Mouse (Mus musculus) ES-E14 (cell line): ENCODE data around the gene Tmem63c. TPM values are rescaled to one million over a fixed set of nuclear protein-coding genes. Genes with fewer than 3 reads are reported as not detected.

Source experiments
- DNase-seq: peaks from one replicate; pipeline ENCODE4 v3.0.0-alpha.2; 2013; ENCODE audit warnings: low read depth, low spot score
- H3K27ac ChIP-seq: 2 replicates; pipeline ENCODE4 v1.5.1; 2012; ENCODE audit warnings: low read depth, mild to moderate bottlenecking, low read length, moderate library complexity, mixed read lengths; ENCODE audit not compliant: poor library complexity, insufficient read depth, severe bottlenecking
- H3K36me3 ChIP-seq: 2 replicates; pipeline ENCODE4 v1.6.1; 2012; ENCODE audit warnings: mild to moderate bottlenecking, low read length, moderate library complexity, mixed read lengths; ENCODE audit not compliant: control insufficient read depth, poor library complexity, insufficient read depth, severe bottlenecking
- H3K4me1 ChIP-seq, 2 experiments: fragments of 150-350 bp in 1 of 2; sonication (generic) in 1 of 2; 2 replicates each; pipeline ENCODE4 v1.6.1; 2012; ENCODE audit warnings: low read length in 2 of 2, mild to moderate bottlenecking in 1 of 2, mixed read lengths in 1 of 2; ENCODE audit not compliant: control insufficient read depth in 2 of 2, insufficient read depth in 2 of 2, poor library complexity in 1 of 2
- H3K4me3 ChIP-seq, 2 experiments: fragments of 150-350 bp in 1 of 2; sonication (generic) in 1 of 2; 2 replicates each; pipeline ENCODE4 v1.5.1; 2012; ENCODE audit warnings: low read length in 2 of 2, low read depth in 1 of 2, mild to moderate bottlenecking in 1 of 2, mixed read lengths in 1 of 2; ENCODE audit not compliant: insufficient read depth in 1 of 2, poor library complexity in 1 of 2, severe bottlenecking in 1 of 2
- H3K9ac ChIP-seq: 2 replicates; pipeline ENCODE4 v1.6.1; 2012; ENCODE audit warnings: low read depth, mild to moderate bottlenecking, low read length, mixed read lengths; ENCODE audit not compliant: poor library complexity, insufficient read depth, severe bottlenecking
- H3K9me3 ChIP-seq: fragments of 150-350 bp; sonication (generic); 2 replicates; pipeline ENCODE4 v1.6.1; 2012; ENCODE audit warnings: low read depth, mild to moderate bottlenecking, low read length; ENCODE audit not compliant: control insufficient read depth, insufficient read depth
- CHD2 ChIP-seq: IDR thresholded peaks from 2 replicates; pipeline ENCODE4 v1.6.1; 2014; ENCODE audit warnings: mild to moderate bottlenecking, low read depth, low read length, inconsistent platforms
- HCFC1 ChIP-seq: IDR thresholded peaks from 2 replicates; pipeline ENCODE4 v1.6.1; 2012; ENCODE audit warnings: low read length, inconsistent platforms, borderline replicate concordance; ENCODE audit not compliant: insufficient read depth
- MAFK ChIP-seq: IDR thresholded peaks from 2 replicates; pipeline ENCODE4 v1.6.1; 2014; ENCODE audit warnings: mild to moderate bottlenecking, low read depth, low read length, inconsistent platforms; ENCODE audit not compliant: insufficient read depth
- ZC3H11A ChIP-seq: IDR thresholded peaks from 2 replicates; pipeline ENCODE4 v1.6.1; 2012; ENCODE audit warnings: low read depth, mild to moderate bottlenecking, inconsistent platforms, low read length, borderline replicate concordance
- ZNF384 ChIP-seq: IDR thresholded peaks from 2 replicates; pipeline ENCODE4 v1.6.1; 2012; ENCODE audit warnings: low read depth, low read length, inconsistent platforms
- in situ Hi-C, 2 experiments: fragments of 600-800 bp; cut with MboI; formaldehyde crosslinking; loops; one replicate each; pipeline ENCODE4 v1.15.1; 2025; ENCODE audit warnings: low sequenced_read_pairs in 2 of 2, inconsistent platforms in 1 of 2; ENCODE audit not compliant: unreplicated experiment in 2 of 2
- total RNA-seq: library from RNA; depleted of rRNA; stranded (reverse); fragments of 300-350 nt; gene quantifications from 2 replicates; pipeline ENCODE4 v1.2.3, GENCODE M21; 2012

Gene Tmem63c
- total RNA-seq, 1 experiment = 1.9 TPM

DNA sequence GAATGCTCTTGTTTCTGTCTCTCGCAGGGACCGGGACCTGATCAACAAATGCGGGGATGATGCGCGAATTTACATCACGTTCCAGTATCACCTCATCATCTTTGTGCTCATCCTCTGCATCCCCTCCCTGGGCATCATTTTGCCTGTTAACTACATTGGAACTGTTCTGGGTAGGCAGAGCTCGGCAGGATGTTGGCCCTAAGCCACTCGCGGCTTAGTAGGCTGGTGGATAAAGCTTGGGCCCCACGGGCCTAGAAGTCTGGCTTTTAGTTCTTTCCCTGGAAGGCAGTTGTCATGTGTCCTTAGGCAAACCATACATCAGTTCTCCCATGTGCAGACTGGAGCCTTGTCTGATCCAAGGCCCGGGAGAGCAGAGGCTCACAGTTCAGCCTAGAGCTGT, 44.3 kb downstream of the Tmem63c start:
- no peaks in the 10 kb centered on the region for H3K4me1 ChIP-seq
- in situ Hi-C loops = no loop called here
- TF ChIP-seq ZNF384 = no peak
- TF ChIP-seq ZC3H11A = no peak
- no peak for TF ChIP-seq MAFK
- TF ChIP-seq CHD2 = no peak
- TF ChIP-seq HCFC1 = no peak
- no peaks in the 10 kb centered on the region for H3K9me3 ChIP-seq
- no peak for DNase-seq
- H3K27ac ChIP-seq = no peak overlapping the region
- H3K4me3 ChIP-seq = no peak overlapping the region
- H3K36me3 ChIP-seq = no peaks in the 10 kb centered on the region
- no peak overlapping the region for H3K9ac ChIP-seq

GRCm38 (mm10) chr12:87066429-87066828, 45.3 kb downstream of the Tmem63c start:
- Histone ChIP-seq H3K36me3 (no peaks in the 10 kb centered on the region), H3K9ac (no peak overlapping the region), H3K4me1 (no peaks in the 10 kb centered on the region), H3K27ac (no peak overlapping the region), H3K9me3 (no peaks in the 10 kb centered on the region), H3K4me3 (no peak overlapping the region)
- TF ChIP-seq CHD2 (no peak), ZC3H11A (no peak), ZNF384 (no peak), HCFC1 (no peak), MAFK (no peak)
- no peak for DNase-seq
- in situ Hi-C loops = no loop called here

DNA sequence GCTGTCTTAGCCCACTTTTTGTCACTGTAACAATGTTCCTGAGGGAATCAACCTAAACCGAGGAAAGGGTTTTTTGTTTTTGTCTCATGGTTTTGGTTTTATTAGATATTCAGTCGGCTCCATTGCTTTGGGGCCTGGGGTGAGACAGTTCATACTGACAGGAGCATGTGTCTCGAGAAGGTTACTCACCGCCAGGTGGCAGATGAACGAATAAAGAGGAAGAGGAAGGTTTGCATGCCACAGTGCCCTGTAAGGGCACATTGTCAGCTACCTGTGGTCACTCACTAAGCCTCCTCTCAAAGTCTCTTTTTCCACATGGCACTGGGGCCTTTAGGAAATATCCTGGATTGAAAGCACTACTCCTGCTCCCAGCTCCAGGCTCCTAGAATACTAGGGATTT, 49.4 kb downstream of the Tmem63c start:
- no peaks in the 10 kb centered on the region for H3K4me1 ChIP-seq
- DNase-seq = no peak
- no peaks in the 10 kb centered on the region for H3K36me3 ChIP-seq
- H3K9ac ChIP-seq = no peak overlapping the region
- no peak overlapping the region for H3K4me3 ChIP-seq
- no peaks in the 10 kb centered on the region for H3K9me3 ChIP-seq
- no peak for TF ChIP-seq MAFK
- no peak for TF ChIP-seq ZC3H11A
- TF ChIP-seq HCFC1 = no peak
- TF ChIP-seq CHD2 = no peak
- TF ChIP-seq ZNF384 = no peak
- no peak overlapping the region for H3K27ac ChIP-seq
- in situ Hi-C loops = no loop called here

- no peak overlapping the region for H3K4me3 ChIP-seq
- H3K27ac ChIP-seq = no peak overlapping the region
- DNase-seq = no peak
- in situ Hi-C loops = no loop called here
- H3K4me1 ChIP-seq = no peaks in the 10 kb centered on the region
- H3K36me3 ChIP-seq = no peaks in the 10 kb centered on the region
- H3K9me3 ChIP-seq = no peaks in the 10 kb centered on the region
- TF ChIP-seq HCFC1 (no peak), ZC3H11A (no peak), CHD2 (no peak), ZNF384 (no peak), MAFK (no peak)
- H3K9ac ChIP-seq = no peak overlapping the region
Measured at GRCm38 (mm10) chr12:87076610-87077009, 55.5 kb downstream of the Tmem63c start.

DNA sequence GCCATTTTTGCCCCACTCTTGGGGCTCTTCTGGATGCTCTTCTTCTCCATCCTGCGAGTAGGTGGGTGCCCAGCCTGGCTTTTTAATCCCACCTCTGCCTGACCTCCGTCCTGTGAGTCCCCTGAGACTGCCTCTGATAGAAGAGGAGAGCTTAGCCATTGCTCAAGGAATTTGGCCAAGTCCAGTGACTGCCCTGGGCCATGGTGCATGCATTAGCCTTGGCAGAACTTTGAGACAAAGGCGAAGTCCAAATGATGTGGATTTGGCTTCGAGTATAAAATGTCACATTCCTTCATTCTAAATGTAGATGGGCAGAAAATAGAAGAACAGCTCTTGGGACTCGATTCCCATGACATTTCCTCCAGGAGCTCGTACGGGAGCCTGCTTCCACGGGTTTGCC, 61.7 kb downstream of the Tmem63c start:
- Histone ChIP-seq H3K4me3 (no peak overlapping the region), H3K9ac (no peak overlapping the region), H3K4me1 (peaks cover 0 to 3% of the 10 kb centered on the region in 2 experiments; a peak in 1 of 4 replicates), H3K9me3 (no peaks in the 10 kb centered on the region), H3K27ac (no peak overlapping the region), H3K36me3 (no peaks in the 10 kb centered on the region)
- TF ChIP-seq ZC3H11A = no peak
- in situ Hi-C loops = no loop called here
- DNase-seq = no peak
